Mouse (Mus musculus): ENCODE data around the gene Mark3. TPM values are rescaled to one million over a fixed set of nuclear protein-coding genes. Genes with fewer than 3 reads are reported as not detected.
A peak's percentile ranks its signal among the peaks of the same experiment; 100 is the strongest.

The Mark3 gene
- polyA plus RNA-seq, 1 experiment from 2014 or later, result 70.5 TPM

DNA sequence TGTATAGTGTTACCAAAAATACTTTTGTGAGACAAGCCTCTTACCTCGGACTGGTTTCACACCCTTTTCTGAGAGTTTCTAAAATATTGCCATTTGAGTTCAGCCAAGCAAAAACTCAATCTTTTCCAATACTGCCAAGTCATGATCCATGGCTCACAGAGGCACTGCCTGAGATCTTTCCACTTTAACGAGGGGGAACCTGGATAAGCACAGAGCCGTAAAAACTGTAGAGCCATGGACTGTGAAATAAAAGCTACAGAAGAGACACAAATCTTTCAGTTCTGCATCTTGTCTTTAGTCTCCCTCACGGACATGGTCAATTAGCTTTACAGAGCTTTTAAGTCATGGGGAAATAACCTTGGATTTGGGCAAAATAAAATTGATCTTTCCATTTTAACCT is 37.6 kb upstream of the Mark3 start:
- no peaks in the 10 kb centered on the region for H3K27me3 ChIP-seq (ENCODE audit: control insufficient read depth, insufficient read depth, low read length)
- DNase-seq (ENCODE audit: low spot score) (no peak), ATAC-seq (replicated peaks; ENCODE audit: insufficient number of reproducible peaks, low FRiP score, low TSS enrichment, low read depth) (no peak)
- H3K4me2 ChIP-seq (ENCODE audit: low read depth, low read length), result peak overlapping the region; percentile 60
- H3K9me3 ChIP-seq (replicated peaks; ENCODE audit: control insufficient read depth, low read length), result no peaks in the 10 kb centered on the region
- peaks cover 7% of the 10 kb centered on the region for H3K36me3 ChIP-seq (replicated peaks; ENCODE audit: control insufficient read depth, insufficient read depth, low read depth, low read length)
- H3K4me3 ChIP-seq (ENCODE audit: low read depth, low read length), result peak overlapping the region; percentile 99
- no peak overlapping the region for H3K27ac ChIP-seq (replicated peaks; ENCODE audit: low read depth, low read length)
- H3K9ac ChIP-seq (replicated peaks; ENCODE audit: low read length), result no peak overlapping the region; the same call in 1 of the 2 replicates
- no peaks in the 10 kb centered on the region for H3K4me1 ChIP-seq (ENCODE audit: control insufficient read depth, insufficient read depth, low read length)
- WGBS, result 62% methylated on average over 4 of the region's 4 CpGs

DNA sequence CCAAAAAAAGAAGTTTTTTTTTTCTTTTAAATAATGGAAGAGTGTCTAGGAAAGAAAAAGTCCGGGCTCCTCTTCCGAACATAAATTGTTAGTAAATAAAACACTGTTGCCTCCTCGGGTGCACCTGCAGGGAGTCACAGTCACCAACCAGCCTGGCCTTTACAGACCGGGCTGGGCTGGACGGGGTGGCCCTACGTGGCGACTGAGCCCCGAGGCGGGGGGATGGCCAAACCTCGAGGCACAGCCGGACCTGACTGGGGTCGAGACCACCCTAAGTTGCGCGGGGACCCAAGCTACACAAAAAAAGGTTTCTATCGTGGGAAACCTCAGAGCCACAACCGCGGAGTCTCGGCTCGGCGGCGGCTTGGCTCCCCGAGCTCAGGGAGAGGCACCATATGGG is 37.0 kb upstream of the Mark3 start:
- ATAC-seq (replicated peaks; ENCODE audit: insufficient number of reproducible peaks, low FRiP score, low TSS enrichment, low read depth) (peak; percentile 19; the same call in 1 of the 2 replicates), DNase-seq (ENCODE audit: low spot score) (peak; percentile 40)
- Histone ChIP-seq H3K9me3 (replicated peaks; ENCODE audit: control insufficient read depth, low read length) (no peaks in the 10 kb centered on the region), H3K9ac (replicated peaks; ENCODE audit: low read length) (peak overlapping the region; percentile 93), H3K4me3 (ENCODE audit: low read depth, low read length) (peak overlapping the region; percentile 99), H3K27me3 (ENCODE audit: control insufficient read depth, insufficient read depth, low read length) (no peaks in the 10 kb centered on the region), H3K36me3 (replicated peaks; ENCODE audit: control insufficient read depth, insufficient read depth, low read depth, low read length) (peaks cover 7% of the 10 kb centered on the region), H3K27ac (replicated peaks; ENCODE audit: low read depth, low read length) (0 out of 2 replicates have a peak overlapping the region, but pooled peaks have one; percentile 28), H3K4me2 (ENCODE audit: low read depth, low read length) (peak overlapping the region; percentile 60), H3K4me1 (ENCODE audit: control insufficient read depth, insufficient read depth, low read length) (no peaks in the 10 kb centered on the region)
- under 1% methylated on average over 22 of the region's 22 CpGs for WGBS

DNA sequence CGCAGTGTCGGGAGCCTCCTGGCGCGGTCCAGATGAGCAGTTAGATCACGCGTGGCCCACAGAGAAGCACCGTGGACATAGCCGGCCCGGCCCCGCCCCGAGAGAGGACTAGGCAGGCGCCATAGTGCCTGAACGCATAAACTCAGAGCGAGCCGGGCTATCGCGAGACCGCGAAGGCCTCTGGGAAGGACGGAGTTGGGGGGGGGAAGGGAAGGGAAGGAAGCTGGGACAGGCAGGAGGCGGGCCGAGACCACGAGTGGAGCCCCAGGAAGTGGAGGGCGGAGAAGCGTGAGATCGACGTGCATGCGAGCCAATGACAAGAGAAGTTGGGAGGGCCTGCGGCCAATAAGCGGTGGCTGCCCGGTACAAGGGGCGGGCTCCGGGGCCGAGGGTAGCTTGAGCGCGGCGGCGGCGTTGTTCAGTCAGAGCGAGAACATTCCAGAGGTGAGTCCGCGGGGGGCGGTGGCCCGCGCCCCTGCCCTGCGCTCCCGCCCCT is 36.5 kb upstream of the Mark3 start, which contains the start of gene Eif5:
TSS of gene Eif5 (plus strand) at position 221 of the 496 bp plus-strand sequence.
- ATAC-seq (replicated peaks; ENCODE audit: insufficient number of reproducible peaks, low FRiP score, low TSS enrichment, low read depth), result peak; percentile 99
- peak within 1 kb of the TSS; percentile 99 for H3K9ac ChIP-seq (replicated peaks; ENCODE audit: low read length)
- under 1% methylated on average over 32 of the region's 47 CpGs for WGBS

DNA sequence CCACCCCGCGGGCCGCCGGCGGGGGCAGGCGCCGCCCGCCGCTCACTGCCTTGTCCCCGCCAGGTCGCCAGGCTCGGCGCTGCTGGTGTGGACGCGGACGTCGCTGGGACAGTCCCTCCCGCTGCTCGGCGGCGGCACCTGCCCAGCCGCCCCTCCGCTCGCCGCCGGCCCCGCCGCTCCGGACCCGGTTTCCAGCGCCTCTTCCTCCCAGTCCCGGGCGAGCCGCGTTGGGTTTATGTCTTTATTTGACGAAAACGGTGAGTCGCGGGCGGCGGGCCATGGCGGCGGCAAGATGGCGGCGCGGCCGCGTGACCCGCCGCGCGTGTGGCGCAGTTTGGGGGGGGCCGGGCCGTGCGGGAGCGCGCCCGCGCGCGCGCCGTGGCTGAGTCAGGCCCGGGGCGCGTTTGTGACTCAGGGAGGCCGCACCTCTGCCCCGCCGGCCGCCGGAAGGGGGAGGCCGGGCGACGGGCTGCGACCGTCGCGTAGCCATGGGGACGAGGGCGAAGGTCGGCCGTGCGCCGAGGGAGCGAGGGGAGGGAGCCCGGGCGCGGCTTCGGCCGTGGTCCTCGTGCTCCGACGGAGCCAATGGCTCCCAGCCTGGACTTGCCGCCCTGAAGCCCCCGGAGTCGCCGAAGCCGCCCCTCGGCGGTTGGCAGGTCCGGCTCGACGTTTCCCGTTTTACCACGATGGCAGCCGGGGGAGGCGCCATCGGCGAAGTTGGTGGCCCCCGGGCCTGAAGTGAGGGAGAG is 35.9 kb upstream of the Mark3 start:
- under 1% methylated on average over 77 of the region's 111 CpGs for WGBS
- Histone ChIP-seq H3K9me3 (replicated peaks; ENCODE audit: control insufficient read depth, low read length) (no peaks in the 10 kb centered on the region), H3K9ac (replicated peaks; ENCODE audit: low read length) (peak overlapping the region; percentile 99), H3K4me3 (ENCODE audit: low read depth, low read length) (peak overlapping the region; percentile 99), H3K27me3 (ENCODE audit: control insufficient read depth, insufficient read depth, low read length) (no peaks in the 10 kb centered on the region), H3K27ac (replicated peaks; ENCODE audit: low read depth, low read length) (peak overlapping the region; percentile 94), H3K4me2 (ENCODE audit: low read depth, low read length) (peak overlapping the region; percentile 63), H3K4me1 (ENCODE audit: control insufficient read depth, insufficient read depth, low read length) (no peaks in the 10 kb centered on the region), H3K36me3 (replicated peaks; ENCODE audit: control insufficient read depth, insufficient read depth, low read depth, low read length) (peaks cover 7% of the 10 kb centered on the region)
- peak; percentile 82 for DNase-seq (ENCODE audit: low spot score)
- peak; percentile 42 for ATAC-seq (replicated peaks; ENCODE audit: insufficient number of reproducible peaks, low FRiP score, low TSS enrichment, low read depth)

More for the DNA sequence above, 36.5 kb upstream of the Mark3 start, which contains the start of gene Eif5:
- DNase-seq (ENCODE audit: low spot score), result peak; percentile 99
- H3K4me2 ChIP-seq (ENCODE audit: low read depth, low read length), result peak within 1 kb of the TSS; percentile 63
- no peaks in the 10 kb centered on the region for H3K27me3 ChIP-seq (ENCODE audit: control insufficient read depth, insufficient read depth, low read length)
- H3K36me3 ChIP-seq (replicated peaks; ENCODE audit: control insufficient read depth, insufficient read depth, low read depth, low read length), result peaks cover 7% of the 10 kb centered on the region
- H3K9me3 ChIP-seq (replicated peaks; ENCODE audit: control insufficient read depth, low read length), result no peaks in the 10 kb centered on the region
- H3K27ac ChIP-seq (replicated peaks; ENCODE audit: low read depth, low read length), result peak within 1 kb of the TSS; percentile 94
- peak within 1 kb of the TSS; percentile 99 for H3K4me3 ChIP-seq (ENCODE audit: low read depth, low read length)
- H3K4me1 ChIP-seq (ENCODE audit: control insufficient read depth, insufficient read depth, low read length), result no peaks in the 10 kb centered on the region

DNA sequence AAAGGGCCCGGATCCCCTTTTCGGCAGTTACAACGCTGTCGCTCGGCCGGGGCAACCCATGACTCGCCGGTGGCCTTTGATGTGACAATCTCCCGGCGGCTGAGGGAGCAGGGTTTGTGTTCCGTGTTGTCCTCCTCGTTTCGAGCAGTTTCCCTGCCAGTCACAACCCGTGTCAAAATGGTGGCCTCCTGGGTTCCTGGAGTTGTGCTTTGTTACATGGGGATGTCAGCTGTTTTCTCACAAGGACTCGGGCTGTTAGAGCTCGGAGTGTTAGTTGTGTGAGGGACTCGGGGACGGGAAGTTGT is 35.3 kb upstream of the Mark3 start:
- H3K4me2 ChIP-seq (ENCODE audit: low read depth, low read length), result peak overlapping the region; percentile 63
- no peaks in the 10 kb centered on the region for H3K27me3 ChIP-seq (ENCODE audit: control insufficient read depth, insufficient read depth, low read length)
- no peak for DNase-seq (ENCODE audit: low spot score)
- H3K27ac ChIP-seq (replicated peaks; ENCODE audit: low read depth, low read length), result peak overlapping the region; percentile 94; the same call in 1 of the 2 replicates
- peaks cover 7% of the 10 kb centered on the region for H3K36me3 ChIP-seq (replicated peaks; ENCODE audit: control insufficient read depth, insufficient read depth, low read depth, low read length)
- H3K4me3 ChIP-seq (ENCODE audit: low read depth, low read length), result peak overlapping the region; percentile 99
- H3K9me3 ChIP-seq (replicated peaks; ENCODE audit: control insufficient read depth, low read length), result no peaks in the 10 kb centered on the region
- peak overlapping the region; percentile 99 for H3K9ac ChIP-seq (replicated peaks; ENCODE audit: low read length)
- under 1% methylated on average over 18 of the region's 18 CpGs for WGBS
- no peaks in the 10 kb centered on the region for H3K4me1 ChIP-seq (ENCODE audit: control insufficient read depth, insufficient read depth, low read length)
- ATAC-seq (replicated peaks; ENCODE audit: insufficient number of reproducible peaks, low FRiP score, low TSS enrichment, low read depth), result no peak

- DNase-seq (ENCODE audit: low spot score) (no peak), ATAC-seq (replicated peaks; ENCODE audit: insufficient number of reproducible peaks, low FRiP score, low TSS enrichment, low read depth) (no peak)
- no peak overlapping the region for H3K9ac ChIP-seq (replicated peaks; ENCODE audit: low read length)
- H3K27me3 ChIP-seq (ENCODE audit: control insufficient read depth, insufficient read depth, low read length), result no peaks in the 10 kb centered on the region
- no peaks in the 10 kb centered on the region for H3K4me1 ChIP-seq (ENCODE audit: control insufficient read depth, insufficient read depth, low read length)
- peaks cover 5% of the 10 kb centered on the region for H3K36me3 ChIP-seq (replicated peaks; ENCODE audit: control insufficient read depth, insufficient read depth, low read depth, low read length)
- H3K4me3 ChIP-seq (ENCODE audit: low read depth, low read length), result no peak overlapping the region
- no peak overlapping the region for H3K27ac ChIP-seq (replicated peaks; ENCODE audit: low read depth, low read length)
- WGBS, result 87% methylated on average over 3 of the region's 3 CpGs
- H3K4me2 ChIP-seq (ENCODE audit: low read depth, low read length), result no peak overlapping the region
- no peaks in the 10 kb centered on the region for H3K9me3 ChIP-seq (replicated peaks; ENCODE audit: control insufficient read depth, low read length)
These were observed 27.3 kb upstream of the Mark3 start for GRCm38 (mm10) chr12:111547070-111547469.

- no peaks in the 10 kb centered on the region for H3K9me3 ChIP-seq (replicated peaks; ENCODE audit: control insufficient read depth, low read length)
- no peak for ATAC-seq (replicated peaks; ENCODE audit: insufficient number of reproducible peaks, low FRiP score, low TSS enrichment, low read depth)
- H3K4me3 ChIP-seq (ENCODE audit: low read depth, low read length), result no peak overlapping the region
- H3K9ac ChIP-seq (replicated peaks; ENCODE audit: low read length), result no peak overlapping the region
- no peak overlapping the region for H3K27ac ChIP-seq (replicated peaks; ENCODE audit: low read depth, low read length)
- H3K36me3 ChIP-seq (replicated peaks; ENCODE audit: control insufficient read depth, insufficient read depth, low read depth, low read length), result peaks cover 5% of the 10 kb centered on the region
- H3K4me1 ChIP-seq (ENCODE audit: control insufficient read depth, insufficient read depth, low read length), result no peaks in the 10 kb centered on the region
- WGBS, result 71% methylated on average over 2 of the region's 2 CpGs
- H3K4me2 ChIP-seq (ENCODE audit: low read depth, low read length), result no peak overlapping the region
- no peaks in the 10 kb centered on the region for H3K27me3 ChIP-seq (ENCODE audit: control insufficient read depth, insufficient read depth, low read length)
- DNase-seq (ENCODE audit: low spot score), result no peak
These were observed 25.6 kb upstream of the Mark3 start for GRCm38 (mm10) chr12:111548555-111549289.

DNA sequence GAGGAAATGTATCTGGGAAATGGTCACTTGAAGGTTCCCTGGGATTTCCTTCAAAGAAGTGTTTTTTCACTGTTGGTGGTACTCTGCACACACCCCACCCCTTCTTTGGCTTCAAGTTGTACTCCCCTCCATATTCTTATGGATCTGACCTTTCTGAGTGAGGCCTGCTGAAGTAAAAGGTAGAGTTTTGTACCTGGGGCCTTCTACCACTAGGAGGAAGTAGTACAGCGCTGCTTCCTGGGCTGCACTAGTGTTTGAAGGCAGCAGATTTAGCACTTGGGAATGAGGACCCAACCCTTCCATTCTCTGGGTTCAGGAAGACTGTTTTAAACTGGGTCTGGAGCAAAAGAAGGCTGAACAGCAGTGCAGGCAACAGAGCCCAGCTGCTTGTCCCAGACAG is 23.6 kb upstream of the Mark3 start:
- H3K4me3 ChIP-seq (ENCODE audit: low read depth, low read length), result no peak overlapping the region
- H3K36me3 ChIP-seq (replicated peaks; ENCODE audit: control insufficient read depth, insufficient read depth, low read depth, low read length), result peaks cover 5% of the 10 kb centered on the region
- DNase-seq (ENCODE audit: low spot score), result no peak
- H3K9ac ChIP-seq (replicated peaks; ENCODE audit: low read length), result no peak overlapping the region
- H3K9me3 ChIP-seq (replicated peaks; ENCODE audit: control insufficient read depth, low read length), result no peaks in the 10 kb centered on the region
- 44% methylated on average over 1 of the region's 1 CpGs for WGBS
- H3K4me2 ChIP-seq (ENCODE audit: low read depth, low read length), result no peak overlapping the region
- H3K4me1 ChIP-seq (ENCODE audit: control insufficient read depth, insufficient read depth, low read length), result no peaks in the 10 kb centered on the region
- ATAC-seq (replicated peaks; ENCODE audit: insufficient number of reproducible peaks, low FRiP score, low TSS enrichment, low read depth), result no peak
- H3K27me3 ChIP-seq (ENCODE audit: control insufficient read depth, insufficient read depth, low read length), result no peaks in the 10 kb centered on the region
- no peak overlapping the region for H3K27ac ChIP-seq (replicated peaks; ENCODE audit: low read depth, low read length)
